In genomic region chr10:93282526-93282964, GRCm38 (mm10) we compare ENCODE assay signal across 9 mouse cellular contexts. TPM values are rescaled to one million over a fixed set of nuclear protein-coding genes. Genes with fewer than 3 reads are reported as not detected.
DNase-seq lines count a peak whose midpoint lies in the region; ATAC-seq lines count a peak whose summit lies in the region.
"Had no signal": no experiment of that assay in that cellular context is flagged by ENCODE, and none has a peak within 500 bp of the region (broad histone marks: within the 10 kb centered on the region; RNA-seq: fewer than 3 reads in every experiment).

No protein-coding gene starts in this region.

- H3K4me1 ChIP-seq in embryonic facial prominence, embryonic 12.5 days, result 0 out of 2 replicates have a peak, but pooled peaks cover 3% of the 10 kb centered on the region
- H3K4me1 ChIP-seq in embryonic facial prominence, embryonic 10.5 days, result peaks cover 14% of the 10 kb centered on the region

- peaks cover 51% of the 10 kb centered on the region for H3K36me3 ChIP-seq in embryonic facial prominence, embryonic 12.5 days
- peaks cover 91% of the 10 kb centered on the region for H3K36me3 ChIP-seq in embryonic facial prominence, embryonic 10.5 days (replicated peaks)
- H3K36me3 ChIP-seq: liver, embryonic 13.5 days had no signal

- no peaks in the 10 kb centered on the region for H3K27me3 ChIP-seq in embryonic facial prominence, embryonic 12.5 days
- H3K27me3 ChIP-seq in embryonic facial prominence, embryonic 10.5 days (replicated peaks; ENCODE audit: low read depth, poor library complexity, severe bottlenecking), result no peaks in the 10 kb centered on the region
- H3K27me3 ChIP-seq: liver, embryonic 13.5 days had no signal

- 61% methylated on average over 12 of the region's 12 CpGs for WGBS in embryonic facial prominence, embryonic 12.5 days
- 64% methylated on average over 12 of the region's 12 CpGs for WGBS in embryonic facial prominence, embryonic 10.5 days

- intact Hi-C loops in heart, postnatal 25 days (cut with DNase I), result loop anchor here (10.0 kb wide), 1 partner anchor 218 kb away; no protein-coding TSS in a partner anchor

- no peak for DNase-seq in embryonic facial prominence, embryonic 10.5 days (ENCODE audit: low spot score)
- peak; percentile 66 to 70 for DNase-seq in cerebellum, postnatal 36 days
- peak; percentile 59 for DNase-seq in heart, postnatal 25 days (ENCODE audit: low spot score)
- peak; percentile 70 for DNase-seq in lung, postnatal 10 days
- no peak for DNase-seq in yolk sac, embryonic 10.5 days (ENCODE audit: low spot score)
- DNase-seq in spleen, postnatal 36 days (ENCODE audit: low spot score in 2 of 2), result no peak
- DNase-seq: liver, embryonic 13.5 days had no signal

- H3K4me3 ChIP-seq in embryonic facial prominence, embryonic 12.5 days, result no peak overlapping the region
- no peak overlapping the region for H3K4me3 ChIP-seq in embryonic facial prominence, embryonic 10.5 days
- H3K4me3 ChIP-seq: liver, embryonic 13.5 days had no signal

- H3K9me3 ChIP-seq in embryonic facial prominence, embryonic 12.5 days, result no peaks in the 10 kb centered on the region
- no peaks in the 10 kb centered on the region for H3K9me3 ChIP-seq in embryonic facial prominence, embryonic 10.5 days
- H3K9me3 ChIP-seq: liver, embryonic 13.5 days had no signal

- 0 out of 2 replicates have a peak overlapping the region, but pooled peaks have one; percentile 17 for H3K27ac ChIP-seq in embryonic facial prominence, embryonic 12.5 days
- no peak overlapping the region for H3K27ac ChIP-seq in embryonic facial prominence, embryonic 10.5 days (replicated peaks)
- H3K27ac ChIP-seq: liver, embryonic 13.5 days had no signal

- H3K9ac ChIP-seq in embryonic facial prominence, embryonic 12.5 days, result no peak overlapping the region
- H3K9ac ChIP-seq: liver, embryonic 13.5 days had no signal

- H3K4me2 ChIP-seq in embryonic facial prominence, embryonic 12.5 days (replicated peaks), result no peak overlapping the region
- H3K4me2 ChIP-seq: liver, embryonic 13.5 days had no signal

- ATAC-seq in embryonic facial prominence, embryonic 12.5 days (ENCODE audit: insufficient number of reproducible peaks, insufficient read depth, low FRiP score, low TSS enrichment), result no peak
- no peak for ATAC-seq in frontal cortex, adult (ENCODE audit: low TSS enrichment)

RNA-seq across cellular contexts. Expression of gene Elk3, which starts 28.4 kb away (rescaled TPM):
- polyA plus RNA-seq in embryonic facial prominence, embryonic 12.5 days (2016; fragmentation: Nextera tagmentation; extraction: Ambion mirVana), result 37.6 and 38.4 TPM in 2 replicates
- polyA plus RNA-seq in embryonic facial prominence, embryonic 10.5 days (2016; fragmentation: Nextera tagmentation; extraction: Ambion mirVana), result 25.3 and 30.6 TPM in 2 replicates
- total RNA-seq in heart, postnatal 25 days (2021), result 10 to 100 TPM; 45.1 to 48.7 TPM

Comparison
In these comparisons a context has a peak if more than half of its experiments do, and no peak if none do; other contexts are left out.
1. DNase-seq: peak in cerebellum, postnatal 36 days (2 of 2), heart, postnatal 25 days (single experiment) and lung, postnatal 10 days (single experiment); none in embryonic facial prominence, embryonic 10.5 days (single experiment), yolk sac, embryonic 10.5 days (single experiment) and spleen, postnatal 36 days (0 of 2).